Mouse (Mus musculus) hindbrain, embryonic 11.5 days (tissue): ENCODE results near the gene A3galt2. TPM values are rescaled to one million over a fixed set of nuclear protein-coding genes. Genes with fewer than 3 reads are reported as not detected.

Experiments used
- ATAC-seq: fragments of 200-750 bp; cut with Nextera tagmentation; 2 replicates; pipeline ENCODE4 v1.8.0; 2017; ENCODE audit warnings: mild to moderate bottlenecking, moderate TSS enrichment, moderate library complexity; ENCODE audit not compliant: low FRiP score
- DNase-seq: peaks from one replicate; pipeline ENCODE4 v3.0.0-alpha.2; 2015; ENCODE audit warnings: low spot score
- H3K27ac ChIP-seq: fragments of 300-500 bp; sonication (generic); 2 replicates; pipeline ENCODE4 v1.5.1; 2014; ENCODE audit warnings: mild to moderate bottlenecking, low read depth, low read length
- H3K27me3 ChIP-seq: fragments of 300-500 bp; sonication (generic); 2 replicates; pipeline ENCODE4 v1.6.1; 2014; ENCODE audit warnings: mild to moderate bottlenecking, low read length, moderate library complexity, mixed read lengths; ENCODE audit not compliant: control insufficient read depth, insufficient read depth
- H3K36me3 ChIP-seq: fragments of 300-500 bp; sonication (generic); 2 replicates; pipeline ENCODE4 v1.6.1; 2014; ENCODE audit warnings: mild to moderate bottlenecking, low read length, moderate library complexity, mixed read lengths; ENCODE audit not compliant: control insufficient read depth, insufficient read depth
- H3K4me1 ChIP-seq: fragments of 300-500 bp; sonication (generic); replicated peaks from 2 replicates; pipeline ENCODE4 v1.6.1; 2014; ENCODE audit warnings: low read length, mixed read lengths; ENCODE audit not compliant: control insufficient read depth, insufficient read depth
- H3K4me2 ChIP-seq: fragments of 300-500 bp; sonication (generic); replicated peaks from 2 replicates; pipeline ENCODE4 v1.6.1; 2014; ENCODE audit warnings: mild to moderate bottlenecking, low read depth, low read length
- H3K4me3 ChIP-seq: fragments of 300-500 bp; sonication (generic); 2 replicates; pipeline ENCODE4 v1.5.1; 2014; ENCODE audit warnings: low read depth, low read length
- H3K9ac ChIP-seq: fragments of 300-500 bp; sonication (generic); 2 replicates; pipeline ENCODE4 v1.6.1; 2014; ENCODE audit warnings: low read depth, low read length
- H3K9me3 ChIP-seq: fragments of 300-500 bp; sonication (generic); 2 replicates; pipeline ENCODE4 v1.6.1; 2016; ENCODE audit warnings: low read length; ENCODE audit not compliant: control insufficient read depth
- WGBS: fragments of 180-500 bp; shearing (Covaris S2); extraction: QIAGEN DNeasy Blood & Tissue Kit; methylation state at CpG from one replicate; pipeline ENCODE4 v1.1.7; 2014; 5-methylcytosine and 5-hydroxymethylcytosine counted together
- polyA plus RNA-seq: library from polyadenylated mRNA; unstranded; fragments of >200 nt; fragmentation: Nextera tagmentation; extraction: Ambion mirVana; gene quantifications from 2 replicates; pipeline ENCODE4 v1.2.1, GENCODE M21; 2014

A3galt2 gene
- polyA plus RNA-seq, 1 experiment from 2014 or later, result 0.51 TPM

GRCm38 (mm10) chr4:128712136-128712655, 43.0 kb upstream of the A3galt2 start:
- Histone ChIP-seq H3K9me3 (no peaks in the 10 kb centered on the region), H3K4me1 (peaks cover 31% of the 10 kb centered on the region), H3K36me3 (no peaks in the 10 kb centered on the region), H3K4me3 (no peak overlapping the region), H3K27ac (no peak overlapping the region), H3K4me2 (peak overlapping the region; percentile 37), H3K27me3 (no peaks in the 10 kb centered on the region; the same call in 1 of the 2 replicates), H3K9ac (0 out of 2 replicates have a peak overlapping the region, but pooled peaks have one; percentile 16)
- no peak for DNase-seq
- no peak for ATAC-seq
- 37% methylated on average over 13 of the region's 13 CpGs for WGBS

- Histone ChIP-seq H3K9me3 (no peaks in the 10 kb centered on the region), H3K9ac (no peak overlapping the region), H3K27ac (no peak overlapping the region), H3K36me3 (no peaks in the 10 kb centered on the region), H3K4me3 (no peak overlapping the region), H3K4me2 (no peak overlapping the region), H3K4me1 (peaks cover 31% of the 10 kb centered on the region), H3K27me3 (no peaks in the 10 kb centered on the region; the same call in 1 of the 2 replicates)
- DNase-seq (no peak), ATAC-seq (no peak)
- 77% methylated on average over 6 of the region's 6 CpGs for WGBS
These were observed 42.2 kb upstream of the A3galt2 start for GRCm38 (mm10) chr4:128712941-128713340.

GRCm38 (mm10) chr4:128715241-128716204, 39.6 kb upstream of the A3galt2 start:
- H3K9me3 ChIP-seq, result no peaks in the 10 kb centered on the region
- peak overlapping the region; percentile 55 for H3K9ac ChIP-seq
- no peaks in the 10 kb centered on the region for H3K36me3 ChIP-seq
- no peaks in the 10 kb centered on the region for H3K27me3 ChIP-seq
- H3K27ac ChIP-seq, result peak overlapping the region; percentile 99
- peaks cover 39% of the 10 kb centered on the region for H3K4me1 ChIP-seq
- ATAC-seq, result peak; percentile 88
- 2% methylated on average over 14 of the region's 14 CpGs for WGBS
- peak; percentile 95 for DNase-seq
- H3K4me2 ChIP-seq, result peak overlapping the region; percentile 32
- no peak overlapping the region for H3K4me3 ChIP-seq

GRCm38 (mm10) chr4:128716279-128716678, 38.9 kb upstream of the A3galt2 start:
- peak overlapping the region; percentile 99 for H3K27ac ChIP-seq
- ATAC-seq (peak; percentile 16; the same call in 1 of the 2 replicates), DNase-seq (peak; percentile 61)
- H3K9me3 ChIP-seq, result no peaks in the 10 kb centered on the region
- peak overlapping the region; percentile 32 for H3K4me2 ChIP-seq
- H3K9ac ChIP-seq, result peak overlapping the region; percentile 55
- H3K4me1 ChIP-seq, result peaks cover 41% of the 10 kb centered on the region
- no peaks in the 10 kb centered on the region for H3K36me3 ChIP-seq
- WGBS, result 4% methylated on average over 4 of the region's 4 CpGs
- H3K4me3 ChIP-seq, result no peak overlapping the region
- no peaks in the 10 kb centered on the region for H3K27me3 ChIP-seq

GRCm38 (mm10) chr4:128716731-128717130, 38.4 kb upstream of the A3galt2 start:
- no peak for ATAC-seq
- peak overlapping the region; percentile 55 for H3K9ac ChIP-seq
- 48% methylated on average over 9 of the region's 9 CpGs for WGBS

GRCm38 (mm10) chr4:128720110-128720509, 35.1 kb upstream of the A3galt2 start:
- WGBS, result 21% methylated on average over 5 of the region's 5 CpGs
- DNase-seq, result peak; percentile 49

More at GRCm38 (mm10) chr4:128716731-128717130, 38.4 kb upstream of the A3galt2 start:
- DNase-seq, result no peak
- Histone ChIP-seq H3K27ac (peak overlapping the region; percentile 99), H3K4me1 (peaks cover 40% of the 10 kb centered on the region), H3K36me3 (no peaks in the 10 kb centered on the region), H3K4me2 (no peak overlapping the region), H3K9me3 (no peaks in the 10 kb centered on the region), H3K27me3 (no peaks in the 10 kb centered on the region), H3K4me3 (no peak overlapping the region)

GRCm38 (mm10) chr4:128721061-128721648, 34.0 kb upstream of the A3galt2 start:
- 61% methylated on average over 9 of the region's 9 CpGs for WGBS
- no peak overlapping the region for H3K27ac ChIP-seq

More at GRCm38 (mm10) chr4:128720110-128720509, 35.1 kb upstream of the A3galt2 start:
- Histone ChIP-seq H3K27me3 (0 out of 2 replicates have a peak, but pooled peaks cover 2% of the 10 kb centered on the region), H3K27ac (peak overlapping the region; percentile 70), H3K4me3 (no peak overlapping the region), H3K9me3 (no peaks in the 10 kb centered on the region), H3K4me2 (no peak overlapping the region), H3K4me1 (peaks cover 29% of the 10 kb centered on the region), H3K36me3 (no peaks in the 10 kb centered on the region), H3K9ac (no peak overlapping the region)
- no peak for ATAC-seq

GRCm38 (mm10) chr4:128721761-128722160, 33.4 kb upstream of the A3galt2 start:
- Histone ChIP-seq H3K27ac (no peak overlapping the region), H3K4me2 (no peak overlapping the region), H3K9me3 (no peaks in the 10 kb centered on the region), H3K9ac (no peak overlapping the region), H3K4me3 (no peak overlapping the region), H3K36me3 (no peaks in the 10 kb centered on the region), H3K4me1 (peaks cover 19% of the 10 kb centered on the region), H3K27me3 (0 out of 2 replicates have a peak, but pooled peaks cover 2% of the 10 kb centered on the region)
- DNase-seq (no peak), ATAC-seq (no peak)
- 79% methylated on average over 4 of the region's 4 CpGs for WGBS

More at GRCm38 (mm10) chr4:128721061-128721648, 34.0 kb upstream of the A3galt2 start:
- H3K9me3 ChIP-seq, result no peaks in the 10 kb centered on the region
- peaks cover 25% of the 10 kb centered on the region for H3K4me1 ChIP-seq
- ATAC-seq (no peak), DNase-seq (no peak)
- 0 out of 2 replicates have a peak, but pooled peaks cover 2% of the 10 kb centered on the region for H3K27me3 ChIP-seq
- no peaks in the 10 kb centered on the region for H3K36me3 ChIP-seq
- no peak overlapping the region for H3K4me2 ChIP-seq
- H3K4me3 ChIP-seq, result no peak overlapping the region
- H3K9ac ChIP-seq, result no peak overlapping the region
